Mouse (Mus musculus): ENCODE measurements around the gene Klf16.

Gene Klf16

GRCm38 (mm10) chr10:80538180-80538579, 38.9 kb downstream of the Klf16 start:
- no peak for DNase-seq

GRCm38 (mm10) chr10:80535711-80536110, 41.4 kb downstream of the Klf16 start:
- DNase-seq: no peak

GRCm38 (mm10) chr10:80535071-80535470, 42.0 kb downstream of the Klf16 start:
- no peak for DNase-seq

- no peak for DNase-seq
Observed at GRCm38 (mm10) chr10:80533704-80534103, 43.4 kb downstream of the Klf16 start.

GRCm38 (mm10) chr10:80532783-80533182, 44.3 kb downstream of the Klf16 start:
- no peak for DNase-seq

GRCm38 (mm10) chr10:80526172-80526571, 50.9 kb downstream of the Klf16 start:
- no peak for DNase-seq

GRCm38 (mm10) chr10:80523299-80523698, 53.8 kb downstream of the Klf16 start:
- DNase-seq: no peak

GRCm38 (mm10) chr10:80519287-80519686, 57.8 kb downstream of the Klf16 start:
- DNase-seq: no peak

Data from right cerebral cortex, adult 18-20 months (tissue).